Mouse (Mus musculus) midbrain, embryonic 10.5 days (tissue): ENCODE data around the gene Dnaja4. TPM values are rescaled to one million over a fixed set of nuclear protein-coding genes. Genes with fewer than 3 reads are reported as not detected.

ENCODE experiments used
- DNase-seq: peaks from one replicate; pipeline ENCODE4 v3.0.0-alpha.2; 2017; ENCODE audit warnings: low spot score
- H3K27ac ChIP-seq: fragments of 300-500 bp; sonication (generic); replicated peaks from 2 replicates; pipeline ENCODE4 v1.5.1; 2016; ENCODE audit warnings: mild to moderate bottlenecking
- H3K27me3 ChIP-seq: fragments of 300-500 bp; sonication (generic); 2 replicates; pipeline ENCODE4 v1.6.1; 2016; ENCODE audit warnings: low read depth, mild to moderate bottlenecking; ENCODE audit not compliant: poor library complexity, severe bottlenecking
- H3K36me3 ChIP-seq: fragments of 300-500 bp; sonication (generic); 2 replicates; pipeline ENCODE4 v1.6.1; 2016; ENCODE audit warnings: mild to moderate bottlenecking, moderate library complexity
- H3K4me1 ChIP-seq: fragments of 300-500 bp; sonication (generic); 2 replicates; pipeline ENCODE4 v1.6.1; 2016
- H3K4me3 ChIP-seq: fragments of 300-500 bp; sonication (generic); 2 replicates; pipeline ENCODE4 v1.5.1; 2016; ENCODE audit warnings: mild to moderate bottlenecking, moderate library complexity
- H3K9me3 ChIP-seq: fragments of 300-500 bp; sonication (generic); replicated peaks from 2 replicates; pipeline ENCODE4 v1.6.1; 2016; ENCODE audit warnings: mild to moderate bottlenecking
- WGBS: fragments of 180-500 bp; shearing (Covaris S2); methylation state at CpG from one replicate; pipeline ENCODE4 v1.1.7; 2016; 5-methylcytosine and 5-hydroxymethylcytosine counted together
- polyA plus RNA-seq: library from polyadenylated mRNA; unstranded; fragments of >200 nt; fragmentation: Nextera tagmentation; extraction: Ambion mirVana; gene quantifications from 2 replicates; pipeline ENCODE4 v1.2.1, GENCODE M21; 2016

Gene Dnaja4
- polyA plus RNA-seq, 1 experiment from 2014 or later = 3.1 TPM

GRCm38 (mm10) chr9:54705561-54705960 is 6.9 kb downstream of the Dnaja4 start:
- Histone ChIP-seq H3K9me3 (no peaks in the 10 kb centered on the region), H3K4me3 (no peak overlapping the region), H3K27me3 (peaks cover 17% of the 10 kb centered on the region), H3K4me1 (peaks cover 15% of the 10 kb centered on the region), H3K36me3 (peaks cover 6% of the 10 kb centered on the region; the same call in 1 of the 2 replicates), H3K27ac (no peak overlapping the region)
- DNase-seq = no peak
- 65% methylated on average over 1 of the region's 1 CpGs for WGBS

DNA sequence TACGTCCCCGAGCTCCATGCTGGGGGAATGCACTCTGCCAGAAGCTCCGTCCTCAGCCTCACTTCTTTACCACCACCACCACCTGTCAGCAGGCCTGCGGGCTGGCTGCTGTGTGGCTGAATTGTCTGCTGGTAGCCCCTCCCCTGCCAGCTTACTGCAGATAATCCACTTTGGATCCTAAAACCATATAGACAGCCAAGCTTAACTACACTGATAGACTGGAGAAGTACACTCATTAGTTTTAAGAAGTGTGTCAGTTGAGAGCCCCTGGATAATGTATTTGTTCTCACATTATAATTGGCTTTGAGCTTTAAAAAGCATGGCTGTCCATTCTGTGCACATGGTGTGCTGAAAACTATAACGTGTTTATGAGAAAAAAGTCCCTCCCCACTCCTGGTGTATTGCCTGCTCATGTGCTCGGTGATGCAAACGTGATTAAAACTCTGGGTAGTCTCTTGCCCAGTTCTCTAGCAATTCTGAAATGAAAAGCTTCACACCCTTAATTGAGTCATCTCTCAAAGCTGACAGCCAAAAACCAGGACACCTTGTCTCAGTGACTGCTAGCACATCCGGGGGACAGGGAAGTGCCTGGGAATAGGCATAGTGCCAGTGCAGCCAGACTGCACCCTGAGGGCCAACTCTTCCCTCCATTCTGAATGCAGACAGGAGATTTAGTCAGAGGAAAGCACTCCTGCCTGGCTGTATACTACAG is 8.8 kb downstream of the Dnaja4 start:
- Histone ChIP-seq H3K27ac (no peak overlapping the region), H3K4me3 (no peak overlapping the region), H3K4me1 (peaks cover 15% of the 10 kb centered on the region), H3K27me3 (peaks cover 5% of the 10 kb centered on the region; the same call in 1 of the 2 replicates), H3K9me3 (no peaks in the 10 kb centered on the region), H3K36me3 (peaks cover 24% of the 10 kb centered on the region)
- DNase-seq = no peak
- 50% methylated on average over 8 of the region's 8 CpGs for WGBS

DNA sequence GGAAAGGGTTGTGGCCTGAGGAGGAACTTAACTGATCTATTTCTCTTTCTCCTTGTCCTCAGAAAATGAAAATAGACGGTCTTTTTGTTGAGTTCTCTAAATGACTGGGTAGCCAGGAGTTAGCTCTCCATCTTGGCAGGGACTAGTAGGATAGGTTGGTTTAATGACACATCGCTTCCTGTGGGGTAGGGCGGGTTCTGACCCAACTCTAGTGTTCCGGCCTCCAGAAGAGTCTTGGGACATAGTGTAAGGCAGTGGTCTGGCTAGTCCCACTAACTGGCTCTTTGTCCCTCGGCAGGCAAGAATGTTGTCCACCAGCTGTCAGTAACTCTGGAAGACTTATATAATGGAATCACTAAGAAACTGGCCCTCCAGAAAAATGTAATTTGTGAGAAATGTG is 9.4 kb downstream of the Dnaja4 start:
- no peak for DNase-seq
- WGBS = 89% methylated on average over 5 of the region's 5 CpGs

GRCm38 (mm10) chr9:54715776-54716175 is 17.1 kb downstream of the Dnaja4 start:
- no peak for DNase-seq
- H3K27ac ChIP-seq = no peak overlapping the region
- H3K36me3 ChIP-seq = peaks cover 98% of the 10 kb centered on the region
- H3K27me3 ChIP-seq = no peaks in the 10 kb centered on the region
- no peaks in the 10 kb centered on the region for H3K9me3 ChIP-seq
- no peaks in the 10 kb centered on the region for H3K4me1 ChIP-seq
- H3K4me3 ChIP-seq = no peak overlapping the region
- WGBS = 97% methylated on average over 3 of the region's 3 CpGs

More for the DNA sequence above, 9.4 kb downstream of the Dnaja4 start:
- H3K27me3 ChIP-seq = peaks cover 5% of the 10 kb centered on the region; the same call in 1 of the 2 replicates
- H3K4me1 ChIP-seq = peaks cover 15% of the 10 kb centered on the region
- H3K27ac ChIP-seq = no peak overlapping the region
- H3K9me3 ChIP-seq = no peaks in the 10 kb centered on the region
- no peak overlapping the region for H3K4me3 ChIP-seq
- H3K36me3 ChIP-seq = peaks cover 30% of the 10 kb centered on the region

DNA sequence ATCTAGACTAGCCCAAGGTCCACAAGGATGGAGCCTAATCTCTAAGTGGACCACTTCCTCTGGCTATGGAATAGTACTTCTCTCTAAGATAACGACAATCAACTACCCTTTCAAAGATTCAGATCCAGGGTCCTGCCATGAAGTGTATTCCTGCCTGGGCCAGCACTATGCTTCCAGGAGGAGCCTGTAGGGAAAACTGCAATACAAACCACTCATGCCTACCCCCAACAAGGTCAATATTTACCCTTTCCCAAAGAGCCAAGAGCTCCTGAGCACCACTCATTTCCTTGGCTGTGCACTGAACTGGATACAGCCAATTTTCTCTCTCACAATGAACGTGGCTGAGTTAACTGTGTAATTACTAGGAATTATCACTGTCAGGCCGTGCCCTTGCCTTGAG is 18.9 kb downstream of the Dnaja4 start:
- H3K27ac ChIP-seq = no peak overlapping the region
- 81% methylated on average over 3 of the region's 3 CpGs for WGBS
- H3K4me3 ChIP-seq = no peak overlapping the region
- DNase-seq = no peak
- H3K4me1 ChIP-seq = no peaks in the 10 kb centered on the region
- H3K27me3 ChIP-seq = no peaks in the 10 kb centered on the region
- no peaks in the 10 kb centered on the region for H3K9me3 ChIP-seq
- peaks cover 97% of the 10 kb centered on the region for H3K36me3 ChIP-seq

DNA sequence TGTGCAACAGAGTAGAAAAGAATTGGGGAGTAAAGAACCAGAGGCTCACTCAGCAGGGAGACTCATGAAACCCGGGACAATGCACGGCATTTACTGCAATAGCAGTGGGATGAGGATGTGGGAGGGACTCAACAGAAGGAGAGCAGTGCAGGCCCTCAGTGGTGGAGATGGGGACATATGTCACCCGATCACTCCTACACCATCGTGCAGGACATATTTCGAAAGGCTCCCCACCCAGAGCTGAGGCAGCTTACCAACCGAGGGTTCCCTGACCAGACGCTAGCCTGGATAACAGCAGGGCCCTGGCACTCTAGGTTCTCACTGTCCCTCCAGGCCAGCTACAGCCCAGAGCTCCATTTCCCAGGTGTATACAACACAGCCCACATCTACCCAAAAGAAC is 23.5 kb downstream of the Dnaja4 start:
- peaks cover 97% of the 10 kb centered on the region for H3K36me3 ChIP-seq
- no peaks in the 10 kb centered on the region for H3K4me1 ChIP-seq
- H3K27ac ChIP-seq = no peak overlapping the region
- H3K27me3 ChIP-seq = no peaks in the 10 kb centered on the region
- WGBS = 91% methylated on average over 7 of the region's 7 CpGs
- DNase-seq = no peak
- no peaks in the 10 kb centered on the region for H3K9me3 ChIP-seq
- no peak overlapping the region for H3K4me3 ChIP-seq

DNA sequence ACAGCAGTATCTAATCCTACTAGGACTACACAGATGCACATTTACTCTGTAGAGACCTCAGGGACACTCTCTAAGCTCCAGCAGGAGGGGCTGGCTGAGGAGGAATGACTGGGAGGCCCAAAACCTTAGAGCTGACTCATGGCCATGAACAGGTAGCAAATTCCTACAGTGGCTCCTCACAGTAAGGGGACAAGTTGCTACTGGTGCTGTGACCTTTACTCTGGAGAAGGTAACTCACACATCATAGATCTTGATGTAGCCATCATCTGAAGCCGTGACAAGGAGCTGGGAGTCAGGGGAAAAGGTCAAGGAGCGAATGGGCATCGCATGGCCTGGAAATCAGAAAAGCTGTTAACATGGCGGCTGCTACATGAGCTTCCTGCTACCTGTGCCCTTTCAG is 23.9 kb downstream of the Dnaja4 start:
- Histone ChIP-seq H3K4me3 (no peak overlapping the region), H3K27me3 (no peaks in the 10 kb centered on the region), H3K4me1 (no peaks in the 10 kb centered on the region), H3K9me3 (no peaks in the 10 kb centered on the region), H3K36me3 (peaks cover 97% of the 10 kb centered on the region), H3K27ac (no peak overlapping the region)
- 92% methylated on average over 4 of the region's 4 CpGs for WGBS
- DNase-seq = no peak

DNA sequence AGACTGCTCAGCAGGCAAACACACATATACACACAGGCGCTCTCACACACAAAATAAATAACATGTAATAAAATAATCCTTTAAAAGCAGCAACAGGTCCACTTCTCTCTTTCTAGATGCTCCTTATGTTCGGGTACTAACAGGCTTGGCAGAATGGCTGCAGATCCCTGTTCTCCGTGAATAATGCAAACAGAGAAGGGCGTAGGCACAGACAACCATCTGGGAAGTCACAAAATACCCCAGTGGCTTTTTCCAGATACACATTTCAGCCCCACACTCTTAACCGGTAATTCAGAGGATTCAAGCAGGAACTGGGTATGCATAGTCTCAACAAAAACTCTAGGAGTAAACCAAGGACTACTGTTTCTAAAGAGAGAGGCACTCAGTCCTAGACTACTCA is 27.6 kb downstream of the Dnaja4 start:
- Histone ChIP-seq H3K36me3 (peaks cover 95% of the 10 kb centered on the region), H3K4me3 (no peak overlapping the region), H3K27me3 (no peaks in the 10 kb centered on the region), H3K27ac (no peak overlapping the region), H3K4me1 (no peaks in the 10 kb centered on the region), H3K9me3 (no peaks in the 10 kb centered on the region)
- DNase-seq = no peak
- WGBS = 92% methylated on average over 5 of the region's 5 CpGs

GRCm38 (mm10) chr9:54732122-54732521 is 33.4 kb downstream of the Dnaja4 start:
- no peak overlapping the region for H3K27ac ChIP-seq
- WGBS = 85% methylated on average over 2 of the region's 2 CpGs
- no peak overlapping the region for H3K4me3 ChIP-seq
- no peaks in the 10 kb centered on the region for H3K9me3 ChIP-seq
- H3K4me1 ChIP-seq = peaks cover 22% of the 10 kb centered on the region
- peaks cover 40% of the 10 kb centered on the region for H3K36me3 ChIP-seq
- no peaks in the 10 kb centered on the region for H3K27me3 ChIP-seq
- DNase-seq = no peak

DNA sequence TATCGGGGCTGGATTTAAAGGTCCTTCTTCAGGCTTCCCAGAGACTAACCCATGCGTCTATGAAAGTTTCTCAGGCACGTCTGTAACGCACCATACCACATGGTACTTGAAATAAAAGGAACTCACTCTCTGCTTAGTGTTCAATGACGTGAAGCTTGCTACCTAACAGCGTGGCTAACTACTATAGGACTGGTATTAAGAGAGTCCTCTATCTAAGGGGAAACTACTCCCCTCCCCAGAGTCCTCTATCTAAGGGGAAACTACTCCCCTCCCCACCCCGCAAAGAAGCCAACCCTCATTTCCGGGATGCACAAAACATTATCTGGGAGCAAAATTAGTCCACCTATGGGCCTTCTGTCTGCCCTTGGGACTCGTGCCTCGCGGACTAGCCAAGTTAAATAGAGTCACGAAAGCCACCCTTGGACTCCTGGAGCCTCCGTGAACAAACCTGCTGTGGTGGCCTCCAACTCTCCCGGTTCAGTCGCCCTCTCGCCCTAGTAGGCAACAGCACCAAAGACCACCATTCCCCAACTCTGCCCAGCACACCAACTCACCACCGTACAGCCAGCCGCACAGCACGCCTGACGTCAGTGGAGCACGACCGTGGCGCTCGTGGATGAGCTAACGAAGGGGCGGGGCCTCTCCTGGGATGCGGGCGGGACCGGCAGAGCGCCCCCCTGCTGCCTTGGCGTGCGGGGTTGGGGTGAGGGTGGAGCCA is 35.4 kb downstream of the Dnaja4 start, which contains the start of gene Wdr61:
Gene Wdr61 (minus strand): TSS at position 599 of the 718 bp plus-strand sequence.
- Histone ChIP-seq H3K9me3 (no peaks in the 10 kb centered on the region), H3K4me1 (peaks cover 34% of the 10 kb centered on the region), H3K27me3 (no peaks in the 10 kb centered on the region), H3K36me3 (peaks cover 20% of the 10 kb centered on the region), H3K27ac (peak within 1 kb of the TSS; percentile 88), H3K4me3 (peak within 1 kb of the TSS; percentile 88)
- WGBS = 3% methylated on average over 32 of the region's 32 CpGs
- peak; percentile 97 for DNase-seq

GRCm38 (mm10) chr9:54734639-54735252 is 36.1 kb downstream of the Dnaja4 start:
- H3K27me3 ChIP-seq = no peaks in the 10 kb centered on the region
- no peaks in the 10 kb centered on the region for H3K9me3 ChIP-seq
- peaks cover 14% of the 10 kb centered on the region for H3K36me3 ChIP-seq
- peak overlapping the region; percentile 88 for H3K4me3 ChIP-seq
- no peak for DNase-seq
- H3K4me1 ChIP-seq = peaks cover 40% of the 10 kb centered on the region
- peak overlapping the region; percentile 88 for H3K27ac ChIP-seq
- WGBS = 24% methylated on average over 11 of the region's 11 CpGs

- 13% methylated on average over 9 of the region's 9 CpGs for WGBS
- Histone ChIP-seq H3K36me3 (peaks cover 2% of the 10 kb centered on the region; the same call in 1 of the 2 replicates), H3K27ac (peak overlapping the region; percentile 63), H3K27me3 (no peaks in the 10 kb centered on the region), H3K4me1 (peaks cover 54% of the 10 kb centered on the region), H3K9me3 (no peaks in the 10 kb centered on the region), H3K4me3 (no peak overlapping the region)
- DNase-seq = peak; percentile 78
Observed at GRCm38 (mm10) chr9:54736284-54736701, 37.6 kb downstream of the Dnaja4 start.

DNA sequence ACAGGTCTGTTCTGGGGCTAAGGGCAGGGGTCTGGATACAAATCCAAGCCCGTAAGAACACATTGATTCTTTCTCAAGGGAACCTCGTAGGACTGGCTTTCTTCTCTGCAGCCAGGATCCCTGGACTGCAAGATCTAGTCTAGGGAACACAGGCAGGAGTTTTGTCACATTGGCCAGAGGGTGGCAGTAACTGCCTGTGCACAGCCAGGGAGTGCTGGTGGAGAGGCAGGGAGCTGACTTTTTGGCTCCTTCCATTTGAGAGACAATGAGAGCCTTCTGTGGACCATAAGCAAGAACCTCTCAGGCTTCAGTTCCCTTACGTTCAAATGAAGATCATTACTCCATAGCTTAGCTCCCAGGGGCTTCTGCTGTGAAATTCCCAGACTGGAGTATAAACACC is 39.7 kb downstream of the Dnaja4 start:
- H3K27me3 ChIP-seq = no peaks in the 10 kb centered on the region
- 27% methylated on average over 3 of the region's 3 CpGs for WGBS
- peaks cover 47% of the 10 kb centered on the region for H3K4me1 ChIP-seq
- peak; percentile 72 for DNase-seq
- no peaks in the 10 kb centered on the region for H3K36me3 ChIP-seq
- peak overlapping the region; percentile 68 for H3K27ac ChIP-seq
- H3K4me3 ChIP-seq = no peak overlapping the region
- H3K9me3 ChIP-seq = no peaks in the 10 kb centered on the region
